Mouse (Mus musculus) neural tube, embryonic 13.5 days (tissue): Measurements from ENCODE around the gene Vps9d1. TPM values are rescaled to one million over a fixed set of nuclear protein-coding genes. Genes with fewer than 3 reads are reported as not detected.
"Not testable (repeated sequence)": the region's sequence is repeated elsewhere in the genome, so short reads cannot be mapped to it uniquely, and the experiment has no call there.

Experiments used
- ATAC-seq: fragments of 200-750 bp; cut with Nextera tagmentation; 2 replicates; pipeline ENCODE4 v1.8.0; 2017; ENCODE audit warnings: low read depth, mild to moderate bottlenecking, moderate TSS enrichment, moderate library complexity
- H3K27ac ChIP-seq: fragments of 300-500 bp; sonication (generic); replicated peaks from 2 replicates; pipeline ENCODE4 v1.5.1; 2015; ENCODE audit warnings: moderate library complexity, mild to moderate bottlenecking, inconsistent platforms
- H3K27me3 ChIP-seq: fragments of 300-500 bp; sonication (generic); 2 replicates; pipeline ENCODE4 v1.6.1; 2015; ENCODE audit warnings: mild to moderate bottlenecking, inconsistent platforms
- H3K36me3 ChIP-seq: fragments of 300-500 bp; sonication (generic); 2 replicates; pipeline ENCODE4 v1.6.1; 2015; ENCODE audit warnings: mild to moderate bottlenecking, inconsistent platforms
- H3K4me1 ChIP-seq: fragments of 300-500 bp; sonication (generic); replicated peaks from 2 replicates; pipeline ENCODE4 v1.6.1; 2015; ENCODE audit warnings: inconsistent platforms
- H3K4me2 ChIP-seq: fragments of 300-500 bp; sonication (generic); 2 replicates; pipeline ENCODE4 v1.6.1; 2015; ENCODE audit warnings: inconsistent platforms, mild to moderate bottlenecking, moderate library complexity
- H3K4me3 ChIP-seq: fragments of 300-500 bp; sonication (generic); 2 replicates; pipeline ENCODE4 v1.5.1; 2015; ENCODE audit warnings: mild to moderate bottlenecking, inconsistent platforms
- H3K9ac ChIP-seq: fragments of 300-500 bp; sonication (generic); 2 replicates; pipeline ENCODE4 v1.6.1; 2015; ENCODE audit warnings: moderate library complexity, mild to moderate bottlenecking, inconsistent platforms
- H3K9me3 ChIP-seq: fragments of 300-500 bp; sonication (generic); 2 replicates; pipeline ENCODE4 v1.6.1; 2016; ENCODE audit warnings: inconsistent platforms
- WGBS: fragments of 180-500 bp; shearing (Covaris S2); methylation state at CpG from one replicate; pipeline ENCODE4 v1.1.7; 2015; 5-methylcytosine and 5-hydroxymethylcytosine counted together
- polyA plus RNA-seq: library from polyadenylated mRNA; unstranded; fragments of >200 nt; fragmentation: Nextera tagmentation; extraction: Ambion mirVana; gene quantifications from 2 replicates; pipeline ENCODE4 v1.2.1, GENCODE M21; 2015

The Vps9d1 gene
- polyA plus RNA-seq, 1 experiment from 2014 or later: 50.0 TPM

GRCm38 (mm10) chr8:123202288-123202687 is 51.9 kb downstream of the Vps9d1 start:
- Histone ChIP-seq H3K4me3 (no peak overlapping the region), H3K9ac (no peak overlapping the region)

GRCm38 (mm10) chr8:123199864-123200263 is 54.3 kb downstream of the Vps9d1 start:
- no peak for ATAC-seq
- 77% methylated on average over 14 of the region's 14 CpGs for WGBS
- Histone ChIP-seq H3K4me1 (peaks cover 5% of the 10 kb centered on the region; the same call in 1 of the 2 replicates), H3K9me3 (no peaks in the 10 kb centered on the region), H3K27ac (no peak overlapping the region), H3K4me2 (no peak overlapping the region), H3K9ac (no peak overlapping the region), H3K36me3 (peaks cover 12% of the 10 kb centered on the region), H3K4me3 (no peak overlapping the region), H3K27me3 (no peaks in the 10 kb centered on the region; the same call in 1 of the 2 replicates)

More at GRCm38 (mm10) chr8:123202288-123202687, 51.9 kb downstream of the Vps9d1 start:
- H3K4me2 ChIP-seq: no peak overlapping the region
- H3K27me3 ChIP-seq: no peaks in the 10 kb centered on the region; the same call in 1 of the 2 replicates
- peaks cover 5% of the 10 kb centered on the region; the same call in 1 of the 2 replicates for H3K4me1 ChIP-seq
- no peak overlapping the region for H3K27ac ChIP-seq
- peak; percentile 57 for ATAC-seq
- 23% methylated on average over 5 of the region's 5 CpGs for WGBS
- no peaks in the 10 kb centered on the region for H3K9me3 ChIP-seq
- H3K36me3 ChIP-seq: peaks cover 33% of the 10 kb centered on the region

DNA sequence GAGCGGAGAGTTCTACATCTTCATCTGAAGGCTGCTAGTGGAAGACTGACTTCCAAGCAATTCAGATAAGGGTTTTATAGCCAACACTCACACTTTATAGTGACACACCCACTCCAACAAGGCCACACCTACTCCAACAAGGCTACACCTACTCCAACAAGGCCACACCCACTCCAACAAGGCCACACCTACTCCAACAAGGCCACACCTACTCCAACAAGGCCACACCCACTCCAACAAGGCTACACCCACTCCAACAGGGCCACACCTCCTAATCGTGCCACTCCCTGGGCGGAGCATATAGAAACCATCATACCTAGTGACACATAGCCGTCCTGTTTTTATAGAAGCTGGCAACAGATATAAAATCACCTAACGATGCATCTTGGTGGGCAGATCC is 57.1 kb downstream of the Vps9d1 start:
- ATAC-seq, H3K27ac ChIP-seq, H3K27me3 ChIP-seq, H3K4me2 ChIP-seq, H3K9ac ChIP-seq, H3K36me3 ChIP-seq, H3K9me3 ChIP-seq, H3K4me1 ChIP-seq, H3K4me3 ChIP-seq: not testable (repeated sequence)
- 70% methylated on average over 5 of the region's 5 CpGs for WGBS

- H3K4me3 ChIP-seq: no peak overlapping the region
- H3K27ac ChIP-seq: no peak overlapping the region
- H3K27me3 ChIP-seq: no peaks in the 10 kb centered on the region
- H3K9me3 ChIP-seq: no peaks in the 10 kb centered on the region
- no peak overlapping the region for H3K9ac ChIP-seq
- H3K36me3 ChIP-seq: no peaks in the 10 kb centered on the region
- ATAC-seq: no peak
- no peak overlapping the region for H3K4me2 ChIP-seq
- 0 out of 2 replicates have a peak, but pooled peaks cover 4% of the 10 kb centered on the region for H3K4me1 ChIP-seq
- 69% methylated on average over 9 of the region's 9 CpGs for WGBS
Observed at GRCm38 (mm10) chr8:123193771-123194170, 60.4 kb downstream of the Vps9d1 start.

Other genes starting within 250 kb of the Vps9d1 start
- 43.2 and 58.2 TPM in 2 replicates for gene Ankrd11, start 212.1 kb downstream of the Vps9d1 start, polyA plus RNA-seq
- 48.7 and 50.1 TPM in 2 replicates for gene Spg7, start 191.4 kb downstream of the Vps9d1 start, polyA plus RNA-seq
- 629 and 772 TPM in 2 replicates for gene Rpl13, start 152.0 kb downstream of the Vps9d1 start, polyA plus RNA-seq
- 0.68 and 1.1 TPM in 2 replicates for gene Cpne7, start 137.0 kb downstream of the Vps9d1 start, polyA plus RNA-seq
- gene Sult5a1, start 96.0 kb downstream of the Vps9d1 start, polyA plus RNA-seq: 1.2 and 2.4 TPM in 2 replicates
- 0.08 and 0.19 TPM in 2 replicates for gene Dpep1, start 68.1 kb downstream of the Vps9d1 start, polyA plus RNA-seq
- gene Chmp1a, start 41.6 kb downstream of the Vps9d1 start, polyA plus RNA-seq: 164 and 175 TPM in 2 replicates
- 7.6 and 7.7 TPM in 2 replicates for gene Spata33, start 41.5 kb downstream of the Vps9d1 start, polyA plus RNA-seq
- gene Cdk10, start 29.5 kb downstream of the Vps9d1 start, polyA plus RNA-seq: 37.2 and 42.4 TPM in 2 replicates
- gene Spata2l, start 18.1 kb downstream of the Vps9d1 start, polyA plus RNA-seq: 4.4 and 4.8 TPM in 2 replicates
- gene Zfp276, start 153 bp downstream of the Vps9d1 start, polyA plus RNA-seq: 22.1 and 24.1 TPM in 2 replicates
- gene Fanca, start 64.2 kb upstream of the Vps9d1 start, polyA plus RNA-seq: 9.3 and 11.0 TPM in 2 replicates
- gene Spire2, start 78.4 kb upstream of the Vps9d1 start, polyA plus RNA-seq: 35.9 and 40.2 TPM in 2 replicates
- 317 and 328 TPM in 2 replicates for gene Tcf25, start 119.4 kb upstream of the Vps9d1 start, polyA plus RNA-seq
- 0.21 and 0.22 TPM in 2 replicates for gene Mc1r, start 152.8 kb upstream of the Vps9d1 start, polyA plus RNA-seq
- 1,543 and 1,658 TPM in 2 replicates for gene Tubb3, start 157.1 kb upstream of the Vps9d1 start, polyA plus RNA-seq
- gene Def8, start 169.2 kb upstream of the Vps9d1 start, polyA plus RNA-seq: 43.3 and 44.5 TPM in 2 replicates
- gene Afg3l1, start 223.6 kb upstream of the Vps9d1 start, polyA plus RNA-seq: 50.8 and 54.0 TPM in 2 replicates